Mouse (Mus musculus): ENCODE measurements around the gene Mdm2. TPM values are rescaled to one million over a fixed set of nuclear protein-coding genes. Genes with fewer than 3 reads are reported as not detected.

Gene Mdm2
- polyA plus RNA-seq, 1 experiment from 2014 or later = 14.8 TPM

- TF ChIP-seq CTCF (IDR thresholded peaks at IDR 0.05; ENCODE audit: low read depth) (no peak), EP300 (optimal IDR thresholded peaks at IDR 0.05) (no peak)
- Histone ChIP-seq H3K36me3 (ENCODE audit: control insufficient read depth, insufficient read depth, low read length) (peaks cover 48% of the 10 kb centered on the region), H3K9ac (ENCODE audit: low read length) (no peak overlapping the region), H3K4me2 (replicated peaks; ENCODE audit: low read depth) (no peak overlapping the region), H3K9me3 (ENCODE audit: control insufficient read depth, low read length) (no peaks in the 10 kb centered on the region), H3K4me3 (ENCODE audit: low read depth, low read length) (no peak overlapping the region), H3K27me3 (ENCODE audit: control insufficient read depth, insufficient read depth, low read length) (no peaks in the 10 kb centered on the region), H3K4me1 (replicated peaks; ENCODE audit: control insufficient read depth, insufficient read depth) (no peaks in the 10 kb centered on the region), H3K27ac (replicated peaks) (no peak overlapping the region)
- DNase-seq (ENCODE audit: low spot score) (no peak), ATAC-seq (ENCODE audit: low FRiP score, low TSS enrichment) (no peak)
- 89% methylated on average over 6 of the region's 6 CpGs for WGBS
These were observed 13.6 kb downstream of the Mdm2 start for GRCm38 (mm10) chr10:117696827-117697560.

- Histone ChIP-seq H3K9me3 (ENCODE audit: control insufficient read depth, low read length) (no peaks in the 10 kb centered on the region), H3K4me2 (replicated peaks; ENCODE audit: low read depth) (no peak overlapping the region), H3K4me3 (ENCODE audit: low read depth, low read length) (no peak overlapping the region), H3K4me1 (replicated peaks; ENCODE audit: control insufficient read depth, insufficient read depth) (no peaks in the 10 kb centered on the region), H3K9ac (ENCODE audit: low read length) (no peak overlapping the region), H3K27me3 (ENCODE audit: control insufficient read depth, insufficient read depth, low read length) (no peaks in the 10 kb centered on the region), H3K36me3 (ENCODE audit: control insufficient read depth, insufficient read depth, low read length) (peaks cover 48% of the 10 kb centered on the region), H3K27ac (replicated peaks) (no peak overlapping the region)
- 77% methylated on average over 8 of the region's 8 CpGs for WGBS
- ATAC-seq (ENCODE audit: low FRiP score, low TSS enrichment) = no peak
- DNase-seq (ENCODE audit: low spot score) = no peak
- TF ChIP-seq EP300 (optimal IDR thresholded peaks at IDR 0.05) (no peak), CTCF (IDR thresholded peaks at IDR 0.05; ENCODE audit: low read depth) (no peak)
These were observed 14.3 kb downstream of the Mdm2 start for GRCm38 (mm10) chr10:117696021-117696826.

- no peaks in the 10 kb centered on the region for H3K27me3 ChIP-seq (ENCODE audit: control insufficient read depth, insufficient read depth, low read length)
- WGBS = 95% methylated on average over 4 of the region's 4 CpGs
- no peaks in the 10 kb centered on the region for H3K9me3 ChIP-seq (ENCODE audit: control insufficient read depth, low read length)
- no peak overlapping the region for H3K4me2 ChIP-seq (replicated peaks; ENCODE audit: low read depth)
- no peaks in the 10 kb centered on the region for H3K4me1 ChIP-seq (replicated peaks; ENCODE audit: control insufficient read depth, insufficient read depth)
- no peak overlapping the region for H3K9ac ChIP-seq (ENCODE audit: low read length)
- ATAC-seq (ENCODE audit: low FRiP score, low TSS enrichment) = no peak
- TF ChIP-seq EP300 (optimal IDR thresholded peaks at IDR 0.05) (no peak), CTCF (IDR thresholded peaks at IDR 0.05; ENCODE audit: low read depth) (no peak)
- H3K4me3 ChIP-seq (ENCODE audit: low read depth, low read length) = no peak overlapping the region
- DNase-seq (ENCODE audit: low spot score) = no peak
- H3K36me3 ChIP-seq (ENCODE audit: control insufficient read depth, insufficient read depth, low read length) = peaks cover 49% of the 10 kb centered on the region
- H3K27ac ChIP-seq (replicated peaks) = no peak overlapping the region
These were observed 15.0 kb downstream of the Mdm2 start for GRCm38 (mm10) chr10:117695605-117696004.

GRCm38 (mm10) chr10:117695027-117695426 lies 15.5 kb downstream of the Mdm2 start:
- H3K4me3 ChIP-seq (ENCODE audit: low read depth, low read length) = no peak overlapping the region
- H3K27me3 ChIP-seq (ENCODE audit: control insufficient read depth, insufficient read depth, low read length) = no peaks in the 10 kb centered on the region
- DNase-seq (ENCODE audit: low spot score) (no peak), ATAC-seq (ENCODE audit: low FRiP score, low TSS enrichment) (no peak)
- H3K36me3 ChIP-seq (ENCODE audit: control insufficient read depth, insufficient read depth, low read length) = peaks cover 48% of the 10 kb centered on the region
- no peaks in the 10 kb centered on the region for H3K9me3 ChIP-seq (ENCODE audit: control insufficient read depth, low read length)
- WGBS = 90% methylated on average over 4 of the region's 4 CpGs
- no peak overlapping the region for H3K27ac ChIP-seq (replicated peaks)
- H3K4me2 ChIP-seq (replicated peaks; ENCODE audit: low read depth) = no peak overlapping the region
- H3K9ac ChIP-seq (ENCODE audit: low read length) = no peak overlapping the region
- TF ChIP-seq CTCF (IDR thresholded peaks at IDR 0.05; ENCODE audit: low read depth) (no peak), EP300 (optimal IDR thresholded peaks at IDR 0.05) (no peak)
- no peaks in the 10 kb centered on the region for H3K4me1 ChIP-seq (replicated peaks; ENCODE audit: control insufficient read depth, insufficient read depth)

- no peak for TF ChIP-seq CTCF (IDR thresholded peaks at IDR 0.05; ENCODE audit: low read depth)
- H3K9ac ChIP-seq (ENCODE audit: low read length) = no peak overlapping the region
- no peaks in the 10 kb centered on the region for H3K27me3 ChIP-seq (ENCODE audit: control insufficient read depth, insufficient read depth, low read length)
- H3K27ac ChIP-seq (replicated peaks) = no peak overlapping the region
- 91% methylated on average over 6 of the region's 6 CpGs for WGBS
- H3K36me3 ChIP-seq (ENCODE audit: control insufficient read depth, insufficient read depth, low read length) = peaks cover 44% of the 10 kb centered on the region
- H3K9me3 ChIP-seq (ENCODE audit: control insufficient read depth, low read length) = no peaks in the 10 kb centered on the region
- no peak for DNase-seq (ENCODE audit: low spot score)
- H3K4me1 ChIP-seq (replicated peaks; ENCODE audit: control insufficient read depth, insufficient read depth) = no peaks in the 10 kb centered on the region
- H3K4me2 ChIP-seq (replicated peaks; ENCODE audit: low read depth) = no peak overlapping the region
- no peak for ATAC-seq (ENCODE audit: low FRiP score, low TSS enrichment)
- no peak overlapping the region for H3K4me3 ChIP-seq (ENCODE audit: low read depth, low read length)
These were observed 16.2 kb downstream of the Mdm2 start for GRCm38 (mm10) chr10:117694255-117694953.

All from stomach, postnatal 0 days (tissue).